Mouse (Mus musculus) left cerebral cortex, postnatal 4 days (tissue): ENCODE measurements around the gene Sptbn4. TPM values are rescaled to one million over a fixed set of nuclear protein-coding genes. Genes with fewer than 3 reads are reported as not detected.

Experiments used
- DNase-seq: peaks from one replicate; pipeline ENCODE4 v3.0.0-alpha.2; 2022
- intact Hi-C: fragments of 180-260 bp; cut with DNase I; formaldehyde crosslinking; loops from one replicate; pipeline ENCODE4 v1.15.1; 2025
- total RNA-seq, 2 experiments: library from RNA; stranded (reverse); gene quantifications; 2 replicates each; pipeline ENCODE4 v1.2.3; 2021

Gene Sptbn4
- total RNA-seq, 2 experiments from 2014 or later: 75.3 to 82.5 TPM

DNA sequence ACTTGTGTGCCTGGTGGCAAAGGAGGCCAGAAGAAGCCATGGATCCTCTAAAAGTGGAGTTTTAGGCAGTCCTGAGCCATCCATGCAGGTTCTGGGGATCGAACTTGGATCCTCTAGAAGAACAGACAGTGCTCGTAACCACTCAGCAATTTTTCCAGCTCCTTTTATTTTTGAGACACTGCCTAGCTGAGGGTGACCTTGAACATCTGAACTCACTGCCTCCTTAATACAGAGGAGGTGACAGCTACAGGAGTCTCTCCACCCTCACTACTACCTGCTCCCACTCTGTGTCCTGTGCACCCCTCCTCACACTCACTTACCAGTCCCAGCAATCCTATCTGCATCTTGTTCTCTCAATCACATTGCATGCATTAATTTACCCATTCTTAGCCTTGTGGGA lies 28.1 kb upstream of the Sptbn4 start:
- intact Hi-C loops: no loop called here
- no peak for DNase-seq

DNA sequence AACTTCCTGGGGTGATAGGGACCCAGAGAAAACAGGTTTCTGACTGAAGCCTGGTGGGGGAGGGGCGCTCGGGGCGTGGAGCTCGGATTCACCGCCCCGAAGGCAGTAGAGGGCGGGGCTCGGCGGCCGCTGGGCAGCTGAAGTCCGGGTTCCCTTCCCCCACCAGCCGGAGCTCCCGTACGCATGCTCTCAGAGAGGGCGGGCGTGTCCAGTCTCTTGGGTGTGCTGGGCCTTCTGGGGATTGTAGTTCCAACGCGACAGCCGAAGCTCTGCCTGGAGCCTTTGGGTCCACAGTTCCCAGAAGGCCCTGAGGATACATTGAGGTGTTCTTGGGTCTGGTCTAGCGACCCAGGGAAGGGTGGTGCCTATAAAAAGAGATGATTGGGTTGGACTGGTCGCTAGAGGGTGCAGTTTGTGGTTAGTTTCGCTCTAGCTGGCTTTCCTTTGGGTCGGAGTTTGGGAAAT lies 27.0 kb upstream of the Sptbn4 start:
- intact Hi-C loops: no loop called here
- DNase-seq: peak; percentile 98

DNA sequence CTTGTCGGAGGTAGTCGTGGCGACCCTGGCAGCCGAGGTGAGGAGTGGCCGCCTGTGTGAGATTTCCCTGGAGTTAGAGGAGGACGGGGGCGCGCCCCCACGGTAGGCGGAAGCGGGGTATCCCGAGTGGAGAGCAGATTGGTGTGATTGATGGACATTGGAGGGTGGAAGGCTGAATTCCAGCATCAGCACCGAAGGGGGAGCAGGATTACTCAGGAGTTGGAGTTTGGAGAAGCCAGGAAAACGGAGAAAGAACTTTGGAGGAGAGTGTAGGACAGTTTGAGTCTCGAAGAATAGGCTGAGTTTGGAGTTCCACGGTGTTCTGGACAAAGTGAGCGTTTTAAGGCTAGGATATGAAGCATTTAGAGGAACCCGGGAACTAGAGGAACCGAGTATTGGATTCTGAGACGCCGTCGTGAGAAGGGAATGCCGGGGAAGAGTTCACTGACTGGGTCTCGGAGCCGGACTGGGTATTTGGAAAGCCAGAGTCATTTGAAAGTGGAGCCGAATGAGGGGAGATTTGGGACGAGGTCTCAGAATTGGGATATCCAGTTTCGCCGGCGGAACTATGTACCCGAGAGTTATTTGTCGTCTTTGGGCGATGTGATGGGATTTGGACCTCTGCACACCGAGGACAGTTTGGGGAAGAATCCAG lies 26.5 kb upstream of the Sptbn4 start:
- intact Hi-C loops: no loop called here
- DNase-seq: no peak

DNA sequence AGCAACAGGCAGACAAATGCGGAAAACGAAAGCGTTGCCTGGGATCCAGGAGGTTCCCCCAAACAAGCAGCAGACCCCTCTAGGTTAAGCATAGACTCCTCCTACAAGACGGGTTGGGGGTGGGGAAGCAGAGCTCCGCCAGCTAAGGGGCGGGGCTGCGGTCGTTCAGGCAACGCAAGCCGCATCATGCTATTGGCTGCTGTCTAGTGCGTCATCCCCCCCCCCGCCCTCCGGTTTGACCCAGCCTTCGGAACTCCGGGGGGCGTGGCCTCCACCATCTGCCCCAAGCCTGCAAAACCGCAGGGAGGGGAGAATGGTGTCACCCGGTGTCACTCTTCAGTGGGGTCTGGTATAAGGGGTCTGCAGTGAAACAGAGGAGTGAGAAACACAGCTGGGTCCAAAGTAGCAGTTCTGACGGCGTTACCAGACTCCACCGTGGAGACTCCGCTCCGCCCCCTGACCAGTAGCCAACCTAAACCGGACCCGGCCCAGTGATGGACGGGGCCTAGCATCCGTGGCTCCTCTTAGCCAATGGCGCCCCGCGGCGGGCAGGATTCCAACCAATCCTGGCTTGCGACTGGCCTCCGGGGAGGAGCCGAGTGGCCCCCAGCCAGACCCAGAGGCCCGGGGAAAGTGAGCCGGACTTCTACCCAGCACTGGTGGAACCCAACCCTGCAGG lies 25.8 kb upstream of the Sptbn4 start, which contains the start of gene Sertad3:
Gene Sertad3, plus strand, starts transcription at position 613 of the 679 bp plus-strand sequence.
- intact Hi-C loops: no loop called here
- DNase-seq: peak; percentile 100

DNA sequence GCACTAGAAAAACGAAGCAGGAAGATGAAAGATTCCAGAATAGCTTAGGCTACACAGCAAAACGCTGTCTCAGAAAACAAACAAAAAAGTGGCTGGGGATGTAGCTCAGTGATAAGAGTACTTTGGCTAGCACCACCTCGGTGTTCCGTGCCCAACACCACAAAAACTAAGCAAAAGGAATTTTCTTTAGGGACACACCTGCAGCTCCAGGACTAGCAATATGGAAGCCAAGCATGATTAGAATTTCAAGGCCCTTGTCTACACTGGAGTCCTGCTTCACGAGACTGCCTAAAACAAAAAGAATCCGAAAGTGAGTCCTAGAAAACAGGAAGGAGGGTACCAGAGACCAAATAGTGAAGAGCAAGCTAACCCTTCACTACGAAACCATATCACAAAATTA lies 25.1 kb upstream of the Sptbn4 start:
- intact Hi-C loops: no loop called here
- no peak for DNase-seq

DNA sequence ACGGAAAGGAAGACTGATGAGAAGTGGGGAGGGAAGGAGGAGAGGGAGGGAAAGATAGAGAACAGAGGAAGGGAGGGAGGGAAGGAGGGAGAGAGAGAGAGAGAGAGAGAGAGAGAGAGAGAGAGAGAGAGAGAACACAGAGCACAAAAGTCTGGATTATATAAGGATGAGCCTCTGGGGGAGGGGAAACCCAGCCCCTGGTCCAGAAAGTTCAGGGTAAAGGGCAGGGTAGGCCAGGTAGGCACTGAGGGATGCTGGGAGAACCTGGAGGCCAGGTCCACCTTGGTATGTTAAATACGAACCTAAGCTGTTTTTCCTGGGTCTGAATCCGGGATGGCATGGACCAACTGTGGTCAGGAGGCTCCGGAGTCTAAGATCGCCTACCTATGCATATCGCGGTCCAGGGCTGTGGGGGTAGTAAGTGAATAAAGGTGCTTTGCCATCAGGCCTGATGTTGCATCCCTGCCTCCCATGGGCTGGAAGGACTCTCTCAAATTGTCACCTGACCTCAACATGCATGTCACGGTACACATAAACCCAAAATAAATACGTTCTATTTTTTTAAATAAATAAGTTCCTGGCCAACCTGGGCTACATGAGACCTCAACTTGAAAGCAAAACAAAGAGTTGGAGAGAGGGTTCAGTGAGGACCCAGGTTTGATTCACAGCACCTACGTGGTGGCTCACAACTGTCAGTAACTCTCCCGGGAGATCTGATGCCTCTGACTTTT lies 24.1 kb upstream of the Sptbn4 start:
- intact Hi-C loops: no loop called here
- no peak for DNase-seq

DNA sequence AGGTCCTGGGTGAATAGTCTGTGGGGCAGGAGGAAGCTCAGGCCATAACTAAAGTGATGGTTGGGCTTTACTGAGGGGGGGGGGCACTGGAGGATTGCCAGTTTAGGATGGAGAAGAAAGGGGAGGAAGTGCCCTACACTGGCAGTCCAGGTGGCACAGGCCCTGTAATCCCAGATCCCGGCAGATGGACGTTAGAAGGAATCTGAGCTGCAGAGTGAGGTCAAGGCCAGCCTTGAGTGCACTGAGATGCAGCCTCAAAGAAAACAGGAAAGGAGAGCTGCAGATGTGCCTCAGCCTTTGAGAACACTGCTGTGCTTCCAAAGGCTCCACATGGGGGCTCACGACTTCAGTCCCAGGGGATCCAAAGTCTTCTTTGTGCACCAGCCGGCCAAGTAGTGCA lies 20.2 kb upstream of the Sptbn4 start:
- intact Hi-C loops: no loop called here
- DNase-seq: peak; percentile 43

DNA sequence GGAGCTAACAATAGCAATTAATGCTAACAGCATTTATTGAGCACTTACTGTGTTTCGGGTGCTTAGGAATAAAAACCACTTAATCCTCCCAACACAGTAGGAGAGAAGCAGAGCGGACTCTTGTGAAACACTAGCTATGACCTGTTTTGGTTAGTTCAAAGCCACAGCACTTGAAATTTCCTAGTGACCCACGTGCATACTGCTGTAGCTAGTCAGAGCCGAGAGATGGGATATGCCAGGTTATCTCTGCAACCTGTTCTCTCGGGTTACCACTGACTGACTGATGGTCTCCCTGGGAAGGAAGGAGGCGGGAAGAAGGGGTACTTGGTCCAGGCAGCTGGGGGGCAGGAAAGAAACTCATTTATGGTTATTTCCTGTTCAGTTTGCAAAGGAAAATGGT lies 13.0 kb upstream of the Sptbn4 start:
- DNase-seq: no peak
- intact Hi-C loops: no loop called here

DNA sequence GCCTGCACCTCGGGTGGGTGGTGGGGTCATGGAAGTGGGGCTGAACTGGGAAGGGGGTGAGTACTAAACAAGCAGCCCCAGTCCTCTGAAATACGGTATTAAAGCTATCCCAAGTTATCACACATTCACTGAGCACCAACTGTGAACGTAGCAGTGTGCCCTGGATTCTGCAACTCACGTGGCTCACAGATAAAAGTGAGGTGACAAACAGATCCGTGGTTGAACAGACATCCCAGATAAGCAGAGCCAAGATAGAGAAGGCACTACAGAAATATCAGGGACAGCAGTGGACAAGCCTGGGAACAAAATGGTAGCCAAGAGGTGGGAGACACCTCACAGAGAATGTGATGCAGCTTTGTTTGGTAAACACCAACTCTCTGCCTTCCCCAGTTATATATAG lies 12.2 kb upstream of the Sptbn4 start:
- no peak for DNase-seq
- intact Hi-C loops: no loop called here

DNA sequence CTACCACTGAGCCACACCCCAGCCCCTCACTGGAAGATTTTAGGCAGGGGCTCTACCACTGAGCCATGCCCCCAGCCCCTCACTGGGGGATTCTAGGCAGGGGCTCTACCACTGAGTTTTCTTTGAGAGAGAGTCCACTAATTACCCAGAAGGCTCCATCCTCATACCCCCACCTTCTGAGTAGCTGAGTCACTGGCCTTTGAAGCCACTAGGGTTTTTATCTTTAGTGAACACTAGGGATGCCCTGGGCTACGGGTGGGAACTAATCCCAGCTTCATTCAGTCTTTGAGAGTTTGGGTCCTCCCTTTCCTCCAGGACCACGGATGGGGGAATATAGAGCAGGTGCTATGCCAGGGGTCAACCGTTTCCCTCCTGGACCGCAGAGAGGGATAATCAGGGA lies 11.1 kb upstream of the Sptbn4 start:
- intact Hi-C loops: no loop called here
- no peak for DNase-seq

DNA sequence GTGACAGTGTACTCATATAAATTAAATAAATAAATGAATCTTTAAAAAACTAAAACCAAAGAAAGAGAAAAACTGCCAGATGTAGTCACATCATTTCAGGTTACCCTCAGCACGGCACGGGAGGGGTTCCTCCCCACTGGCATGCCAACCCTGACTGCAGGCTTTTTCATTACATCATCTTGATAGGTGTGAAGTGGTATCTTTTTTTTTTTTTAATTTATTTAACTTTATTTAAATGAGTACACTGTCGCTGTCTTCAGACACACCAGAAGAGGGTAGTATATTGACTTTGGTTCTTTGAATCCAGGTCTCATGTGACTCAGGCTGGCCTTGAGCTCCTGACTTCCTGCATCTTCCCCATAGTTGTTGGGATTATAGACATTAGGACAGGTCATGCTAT lies 7.8 kb upstream of the Sptbn4 start:
- intact Hi-C loops: no loop called here
- DNase-seq: no peak

DNA sequence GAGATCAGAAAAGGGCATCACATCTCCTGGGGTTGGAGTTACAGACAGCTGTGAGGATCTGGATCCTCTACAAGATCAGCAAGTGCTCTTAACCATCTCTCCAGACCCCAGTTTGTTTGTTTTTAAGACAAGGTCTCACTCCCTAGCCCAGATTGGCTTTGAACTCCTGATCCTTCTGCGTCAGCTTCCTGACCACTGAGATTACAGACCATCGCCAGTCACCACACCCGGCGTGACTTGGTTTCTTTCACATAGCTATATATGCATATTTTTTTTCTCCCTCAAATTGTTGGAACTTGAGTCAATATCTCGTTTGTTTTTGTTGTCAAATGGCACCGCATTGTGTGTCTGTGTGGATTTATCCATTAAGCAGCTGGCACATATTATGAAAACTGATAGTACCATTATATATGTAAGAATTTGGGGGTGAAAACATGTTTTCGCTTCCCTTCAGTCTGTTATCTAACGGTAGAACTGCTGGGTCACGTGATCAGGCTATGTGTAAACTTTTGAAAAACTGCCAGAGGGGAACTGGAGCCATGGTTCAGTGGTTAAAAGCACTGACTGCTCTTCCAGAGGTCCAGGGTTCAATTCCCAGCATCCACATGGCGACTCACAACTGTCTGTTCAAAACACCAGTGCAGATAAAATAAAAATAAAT lies 7.1 kb upstream of the Sptbn4 start:
- intact Hi-C loops: no loop called here
- no peak for DNase-seq

DNA sequence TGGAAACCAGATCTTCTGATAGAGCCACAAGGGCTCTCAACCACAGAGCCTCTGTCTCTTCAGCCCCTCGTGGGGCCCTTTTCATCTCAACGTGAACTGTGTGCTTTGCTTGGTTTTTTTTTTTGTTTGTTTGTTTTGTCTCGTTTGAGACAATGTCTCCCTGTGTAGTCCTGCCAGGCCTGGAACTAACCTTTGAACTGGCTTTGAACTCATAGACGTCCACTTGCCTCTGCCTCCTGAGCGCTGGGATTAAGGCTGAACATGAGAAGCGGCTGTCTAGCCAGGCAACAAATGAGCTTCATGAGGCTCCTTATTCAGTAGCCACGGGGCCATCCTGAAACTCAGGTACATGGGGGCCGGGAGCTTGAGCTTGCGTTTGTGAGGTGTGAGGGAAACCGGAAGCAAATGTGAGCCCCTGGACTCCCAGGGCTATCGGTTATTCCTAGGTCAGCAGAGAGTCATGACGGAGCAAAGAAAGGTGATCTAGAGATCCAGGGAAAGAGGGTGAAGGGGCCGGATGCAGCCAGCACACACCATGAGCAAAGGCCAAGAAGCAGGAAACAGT lies 4.8 kb upstream of the Sptbn4 start:
- DNase-seq: no peak
- intact Hi-C loops: no loop called here

DNA sequence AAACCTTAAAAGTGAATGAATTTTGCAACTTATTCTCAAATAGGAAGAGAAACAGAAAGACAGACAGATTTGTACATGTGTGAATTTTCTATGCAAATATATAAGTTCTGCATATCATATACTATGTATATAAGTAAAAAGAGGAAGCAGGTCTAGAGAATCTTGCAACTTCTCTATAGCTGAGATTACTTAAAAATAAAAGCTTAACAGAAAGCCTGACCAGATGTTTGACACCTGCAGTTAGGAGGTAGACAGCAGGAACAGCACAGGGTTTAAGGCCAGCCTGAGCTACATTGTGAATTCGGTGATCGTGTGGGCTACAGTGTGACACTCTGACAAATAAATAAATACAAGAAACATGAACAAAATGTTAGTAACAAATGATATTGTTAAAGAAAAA lies 3.9 kb upstream of the Sptbn4 start:
- intact Hi-C loops: no loop called here

DNA sequence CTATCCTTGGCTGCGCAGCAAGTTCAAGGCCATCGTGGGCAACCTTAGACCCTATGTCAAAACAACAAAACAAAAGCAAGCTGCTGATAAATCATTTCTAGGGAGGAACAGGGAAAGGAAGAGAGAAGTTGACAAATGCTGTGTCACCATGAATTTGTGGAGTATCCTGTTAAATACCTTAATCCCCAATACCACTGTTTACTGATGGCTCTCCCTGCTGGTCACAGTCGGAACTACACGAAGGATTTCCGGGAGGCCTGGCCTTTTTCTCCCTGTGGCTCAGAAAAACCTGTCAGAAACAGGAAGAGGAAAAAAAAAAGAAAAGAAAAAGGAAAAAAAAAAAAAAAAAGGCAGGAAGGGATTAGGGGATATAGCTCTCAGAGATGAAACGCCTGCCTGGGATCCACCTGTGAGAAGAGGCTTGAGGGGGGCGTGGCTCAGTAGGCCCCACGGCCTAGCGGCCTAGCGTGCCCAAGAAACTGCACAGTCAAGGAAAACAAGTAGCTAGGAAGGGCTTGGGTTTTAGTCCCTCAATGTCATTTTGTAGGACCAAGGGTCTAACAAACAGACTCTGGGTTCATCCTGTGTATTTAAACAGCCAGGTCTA lies 1.9 kb upstream of the Sptbn4 start:
- peak; percentile 71 for DNase-seq
- intact Hi-C loops: no loop called here

More for the DNA sequence above, 3.9 kb upstream of the Sptbn4 start:
- DNase-seq: no peak

DNA sequence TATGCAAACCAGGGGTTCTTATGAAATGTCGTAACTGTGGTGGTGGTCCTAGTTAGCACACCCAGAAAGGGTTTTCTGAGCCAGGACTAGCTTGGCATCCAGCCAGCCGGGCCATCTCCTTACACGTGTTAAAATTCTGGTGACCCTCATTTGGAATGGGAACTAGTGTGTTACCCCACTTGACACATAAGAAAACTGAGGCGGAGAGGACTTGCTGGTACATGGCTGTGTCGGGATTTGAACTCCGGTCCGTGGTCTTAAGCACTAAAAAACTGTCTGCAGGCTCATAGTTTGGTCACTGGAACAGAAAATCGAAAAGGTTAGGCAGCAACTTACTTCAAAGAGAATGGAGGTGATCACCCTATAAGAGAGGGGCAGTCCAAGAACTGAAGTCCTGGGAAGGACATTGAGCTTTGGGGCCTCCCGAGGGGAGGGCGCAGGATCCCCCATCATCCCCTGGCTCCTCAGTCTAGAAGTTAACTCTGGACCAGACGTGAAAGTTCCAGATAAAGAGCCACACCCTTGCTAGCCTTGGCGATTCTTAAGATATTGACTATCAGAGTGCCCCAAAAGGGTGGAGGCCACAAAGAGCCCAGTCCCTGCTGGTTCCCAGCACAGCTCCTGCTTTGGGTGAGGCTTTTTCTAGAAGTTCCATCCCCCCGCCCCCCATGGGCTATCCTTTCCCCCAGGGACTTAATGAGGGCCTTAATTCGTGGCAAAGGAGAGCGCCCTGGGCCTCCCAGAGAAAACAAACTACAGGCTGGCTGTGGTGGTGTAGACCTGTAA lies 1.1 kb upstream of the Sptbn4 start:
- peak; percentile 39 for DNase-seq
- intact Hi-C loops: no loop called here

DNA sequence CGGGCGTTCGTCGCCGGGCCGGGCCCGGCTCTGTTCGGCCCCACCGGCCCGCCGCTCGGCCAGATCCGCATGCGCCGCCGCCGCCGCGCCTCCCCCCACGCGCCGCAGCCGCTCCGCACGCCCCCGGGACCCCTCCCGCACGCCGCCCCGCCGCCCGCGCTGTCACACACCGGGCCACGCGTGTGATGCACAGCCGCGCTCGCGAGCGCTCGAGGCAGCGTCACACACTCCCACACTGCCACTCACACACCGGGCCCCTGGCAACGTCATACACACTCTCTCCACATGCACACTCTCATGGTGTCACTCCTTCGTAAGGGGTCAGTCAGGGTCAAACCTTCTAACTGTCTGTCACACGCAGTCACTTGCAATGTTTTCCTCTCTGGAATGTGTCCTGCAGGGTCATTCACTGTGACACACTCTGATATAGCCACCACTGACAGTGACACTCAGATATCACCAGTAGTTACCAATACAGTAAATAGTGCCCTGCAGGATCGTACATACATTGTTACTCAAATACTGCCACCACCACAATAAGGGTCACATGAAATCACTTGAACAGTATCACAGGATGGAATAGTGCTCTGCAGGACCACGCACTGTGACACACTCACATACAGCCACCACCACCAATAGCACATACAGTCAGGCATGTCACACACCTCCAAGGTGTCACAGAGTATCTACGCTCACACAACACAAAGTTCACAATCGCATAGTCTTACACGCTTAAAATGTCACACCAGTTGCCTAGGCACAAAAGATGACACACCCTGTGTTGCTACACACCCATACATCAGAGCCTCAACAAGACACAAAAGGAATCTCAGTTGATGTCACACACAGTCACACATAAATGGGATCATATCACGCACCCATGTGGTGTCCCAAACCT lies 716 bp downstream of the Sptbn4 start:
- peak; percentile 53 for DNase-seq
- intact Hi-C loops: no loop called here

DNA sequence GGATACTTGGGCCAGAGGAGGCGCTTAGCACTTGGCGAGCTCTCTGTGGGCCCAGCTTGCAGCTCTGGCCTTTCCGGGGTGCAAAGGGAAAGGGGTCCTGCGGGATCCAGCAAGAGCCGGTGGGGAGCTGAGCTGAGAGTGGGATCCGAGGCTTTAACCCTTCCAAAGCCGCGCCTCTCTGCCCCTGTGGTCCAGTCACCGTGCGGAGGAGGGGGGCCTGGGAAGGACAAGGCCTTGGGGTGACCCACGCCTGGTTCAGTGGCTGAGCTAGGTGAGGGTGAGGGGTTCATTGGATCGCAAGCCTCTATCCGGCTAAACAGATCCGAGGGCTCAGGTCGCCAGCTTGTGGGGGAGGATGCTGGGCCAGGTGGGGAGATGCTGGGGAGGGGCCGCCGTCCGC lies 1.4 kb downstream of the Sptbn4 start:
- intact Hi-C loops: no loop called here
- DNase-seq: peak; percentile 20

DNA sequence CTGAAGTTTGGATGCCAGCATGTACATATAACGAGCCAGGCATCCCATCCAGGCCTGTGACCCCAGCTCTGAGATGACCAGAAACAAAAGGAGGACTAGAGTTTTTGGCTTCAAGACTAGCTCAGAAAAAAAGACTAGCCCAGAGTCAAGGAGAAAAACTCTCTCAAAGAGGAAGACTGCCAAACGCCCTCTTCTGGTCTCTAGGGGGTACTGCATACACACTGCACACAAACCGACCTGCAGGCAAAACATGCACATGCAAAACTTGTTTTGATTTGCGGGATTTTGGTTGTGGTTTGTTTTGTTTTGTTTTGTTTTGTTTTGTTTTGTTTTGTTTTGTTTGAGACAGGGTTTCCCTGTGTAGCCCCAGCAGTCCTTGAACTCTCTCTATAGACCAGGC lies 7.5 kb downstream of the Sptbn4 start:
- intact Hi-C loops: no loop called here
- DNase-seq: no peak
